Mouse (Mus musculus): Measurements from ENCODE around the gene Zfp13. TPM values are rescaled to one million over a fixed set of nuclear protein-coding genes. Genes with fewer than 3 reads are reported as not detected.

The Zfp13 gene
- total RNA-seq, 1 experiment = 19.9 TPM

DNA sequence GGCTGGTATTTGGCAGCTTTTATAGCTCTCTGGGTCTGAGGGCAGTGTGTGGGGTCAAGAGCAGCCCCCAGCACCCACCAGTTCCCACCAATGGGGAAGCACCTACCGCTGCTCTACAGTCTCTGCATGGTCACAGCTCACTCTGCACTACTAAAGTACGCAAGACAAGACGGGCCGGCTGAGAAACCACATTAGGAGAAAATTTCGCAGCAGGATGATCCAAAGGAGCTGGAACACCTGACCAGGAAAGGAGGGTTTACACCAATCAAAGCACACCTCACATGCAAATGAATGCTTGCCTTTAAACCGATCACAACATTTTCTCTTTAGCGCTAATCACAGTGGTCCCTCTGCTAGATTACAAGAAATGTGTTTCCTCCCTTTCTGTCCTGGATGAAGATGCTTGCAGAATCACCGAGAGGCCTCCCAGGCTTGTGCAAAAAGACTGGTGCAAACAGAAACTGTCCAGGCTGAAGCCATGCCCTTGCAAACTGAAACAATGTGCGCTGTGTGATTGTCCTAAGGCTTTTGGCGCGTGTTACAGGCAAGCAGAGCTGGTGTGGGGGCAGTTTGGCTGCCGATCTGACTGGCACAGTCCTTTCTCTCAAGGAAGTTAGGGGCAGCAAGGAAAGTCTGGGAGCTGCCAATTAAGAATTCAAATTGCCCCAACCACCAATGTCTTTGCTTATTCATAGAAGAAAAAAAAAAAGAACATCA is 57.1 kb downstream of the Zfp13 start:
- Histone ChIP-seq H3K9me3 (ENCODE audit: control insufficient read depth, insufficient read depth, low read depth, low read length) (no peaks in the 10 kb centered on the region), H3K36me3 (ENCODE audit: control insufficient read depth, insufficient read depth, low read length, poor library complexity, severe bottlenecking) (no peaks in the 10 kb centered on the region), H3K9ac (ENCODE audit: insufficient read depth, low read depth, low read length, poor library complexity, severe bottlenecking) (peak overlapping the region; percentile 15; the same call in 1 of the 2 replicates), H3K4me3 (ENCODE audit: insufficient read depth in 1 of 2, low read depth in 1 of 2, low read length in 2 of 2, poor library complexity in 1 of 2, severe bottlenecking in 1 of 2) (peak overlapping the region; percentile 12 to 66), H3K27ac (ENCODE audit: insufficient read depth, low read depth, low read length, poor library complexity, severe bottlenecking) (peak overlapping the region; percentile 32; the same call in 1 of the 2 replicates), H3K4me1 (ENCODE audit: control insufficient read depth in 2 of 2, insufficient read depth in 2 of 2, low read length in 2 of 2, poor library complexity in 1 of 2) (peaks cover 4 to 17% of the 10 kb centered on the region in 2 experiments)
- TF ChIP-seq ZNF384 (IDR thresholded peaks at IDR 0.05; ENCODE audit: low read depth, low read length) (no peak), CHD2 (IDR thresholded peaks at IDR 0.05; ENCODE audit: low read depth, low read length) (no peak), ZC3H11A (IDR thresholded peaks at IDR 0.05; ENCODE audit: borderline replicate concordance, low read depth, low read length) (no peak), MAFK (IDR thresholded peaks at IDR 0.05; ENCODE audit: insufficient read depth, low read depth, low read length) (no peak), HCFC1 (IDR thresholded peaks at IDR 0.05; ENCODE audit: borderline replicate concordance, insufficient read depth, low read length) (no peak)
- in situ Hi-C loops (cut with MboI; ENCODE audit: low sequenced_read_pairs in 2 of 2, unreplicated experiment in 2 of 2) = no loop called here
- DNase-seq (ENCODE audit: low read depth, low spot score) = no peak

DNA sequence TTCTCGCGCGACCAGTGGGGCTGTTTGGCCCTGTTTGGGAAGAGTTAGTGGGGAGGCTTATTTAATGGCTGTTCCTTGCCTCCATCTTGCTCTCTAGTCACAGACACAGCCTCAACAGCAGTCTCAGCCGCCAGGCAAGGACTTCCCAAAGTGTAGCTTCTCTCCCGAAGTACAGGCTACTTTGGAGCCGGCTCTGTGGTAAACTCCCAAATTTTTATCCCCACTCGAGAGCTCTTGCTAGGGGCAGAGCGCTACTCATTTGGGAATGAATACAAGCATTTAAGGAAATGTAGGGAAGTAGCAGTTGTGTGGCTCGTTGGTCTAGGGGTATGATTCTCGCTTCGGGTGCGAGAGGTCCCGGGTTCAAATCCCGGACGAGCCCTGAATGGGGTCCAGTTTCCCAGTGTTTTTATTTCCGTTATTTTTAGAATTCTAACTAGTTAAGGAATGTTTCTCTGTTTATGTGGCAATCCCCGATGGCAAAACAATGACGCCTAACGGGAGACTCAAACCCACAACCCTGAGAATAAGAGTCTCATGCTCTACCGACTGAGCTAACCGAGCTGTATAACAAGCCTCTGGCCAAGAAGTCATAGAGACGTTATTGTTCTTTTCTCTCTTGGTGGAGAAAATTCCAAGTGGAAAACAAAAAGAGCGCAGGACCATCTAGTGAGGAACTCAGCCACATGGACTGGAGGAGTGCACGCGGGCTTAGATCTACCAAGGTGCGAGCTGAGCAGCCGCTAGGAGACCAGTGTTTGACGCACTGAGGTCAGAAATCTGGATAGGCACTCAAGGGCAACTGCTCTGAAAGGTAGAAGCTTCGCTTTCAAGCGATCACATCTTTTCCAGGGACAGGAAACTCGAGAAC is 58.4 kb downstream of the Zfp13 start:
- Histone ChIP-seq H3K27ac (ENCODE audit: insufficient read depth, low read depth, low read length, poor library complexity, severe bottlenecking) (no peak overlapping the region), H3K4me3 (ENCODE audit: insufficient read depth in 1 of 2, low read depth in 1 of 2, low read length in 2 of 2, poor library complexity in 1 of 2, severe bottlenecking in 1 of 2) (peak overlapping the region; percentile 47 to 52), H3K9me3 (ENCODE audit: control insufficient read depth, insufficient read depth, low read depth, low read length) (no peaks in the 10 kb centered on the region), H3K9ac (ENCODE audit: insufficient read depth, low read depth, low read length, poor library complexity, severe bottlenecking) (peak overlapping the region; percentile 26; the same call in 1 of the 2 replicates), H3K36me3 (ENCODE audit: control insufficient read depth, insufficient read depth, low read length, poor library complexity, severe bottlenecking) (no peaks in the 10 kb centered on the region), H3K4me1 (ENCODE audit: control insufficient read depth in 2 of 2, insufficient read depth in 2 of 2, low read length in 2 of 2, poor library complexity in 1 of 2) (peaks cover 4 to 17% of the 10 kb centered on the region in 2 experiments)
- DNase-seq (ENCODE audit: low read depth, low spot score) = no peak
- peak; percentile 91 for TF ChIP-seq MAFK (IDR thresholded peaks at IDR 0.05; ENCODE audit: insufficient read depth, low read depth, low read length)
- TF ChIP-seq ZNF384 (IDR thresholded peaks at IDR 0.05; ENCODE audit: low read depth, low read length) = no peak
- in situ Hi-C loops (cut with MboI; ENCODE audit: low sequenced_read_pairs in 2 of 2, unreplicated experiment in 2 of 2) = no loop called here

DNA sequence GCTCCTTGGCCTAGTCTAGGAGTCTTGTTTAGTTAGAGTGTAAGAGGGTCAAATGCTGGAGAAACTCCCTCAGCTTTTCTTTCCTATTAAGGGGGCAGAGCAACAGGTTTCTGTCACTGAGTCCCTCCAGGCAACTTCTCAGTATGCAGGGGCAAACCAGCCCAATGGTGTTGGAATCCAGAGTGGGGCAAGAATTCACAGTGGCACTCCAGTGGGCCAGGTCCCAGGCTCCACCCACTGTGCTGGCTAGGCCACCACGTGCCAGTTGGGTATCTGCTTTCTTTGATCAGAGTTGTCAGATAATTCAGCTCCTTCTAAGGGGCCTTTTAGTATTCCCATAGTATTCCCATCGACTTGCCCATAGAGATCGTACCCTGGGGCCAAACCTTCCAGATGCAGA is 59.2 kb downstream of the Zfp13 start:
- in situ Hi-C loops (cut with MboI; ENCODE audit: low sequenced_read_pairs in 2 of 2, unreplicated experiment in 2 of 2) = no loop called here
- Histone ChIP-seq H3K27ac (ENCODE audit: insufficient read depth, low read depth, low read length, poor library complexity, severe bottlenecking) (no peak overlapping the region), H3K9me3 (ENCODE audit: control insufficient read depth, insufficient read depth, low read depth, low read length) (no peaks in the 10 kb centered on the region)

DNA sequence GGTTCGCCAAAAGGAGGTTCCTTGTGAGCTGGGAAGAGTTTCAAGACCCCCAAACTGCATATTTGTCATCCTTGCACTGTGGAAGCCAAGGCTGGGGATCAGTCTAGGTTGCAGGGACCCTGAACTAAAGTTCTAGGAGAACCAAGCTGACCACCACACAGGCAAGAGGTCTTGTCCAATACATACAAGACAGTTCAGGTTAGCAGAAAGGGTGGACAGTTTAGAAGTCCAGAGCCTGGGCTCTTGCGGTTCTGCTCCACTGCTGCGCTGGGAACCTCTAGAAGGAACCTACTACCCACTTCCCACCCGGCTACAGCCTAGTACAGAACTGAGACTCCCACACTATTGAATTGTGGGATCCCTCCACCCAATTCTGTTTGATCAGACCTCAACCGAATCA is 59.7 kb downstream of the Zfp13 start:
- no peak for TF ChIP-seq MAFK (IDR thresholded peaks at IDR 0.05; ENCODE audit: insufficient read depth, low read depth, low read length)
- TF ChIP-seq ZNF384 (IDR thresholded peaks at IDR 0.05; ENCODE audit: low read depth, low read length) = no peak
- no peak for TF ChIP-seq HCFC1 (IDR thresholded peaks at IDR 0.05; ENCODE audit: borderline replicate concordance, insufficient read depth, low read length)
- no peak for TF ChIP-seq CHD2 (IDR thresholded peaks at IDR 0.05; ENCODE audit: low read depth, low read length)
- TF ChIP-seq ZC3H11A (IDR thresholded peaks at IDR 0.05; ENCODE audit: borderline replicate concordance, low read depth, low read length) = no peak
- Histone ChIP-seq H3K4me3 (ENCODE audit: insufficient read depth in 1 of 2, low read depth in 1 of 2, low read length in 2 of 2, poor library complexity in 1 of 2, severe bottlenecking in 1 of 2) (no peak overlapping the region), H3K9ac (ENCODE audit: insufficient read depth, low read depth, low read length, poor library complexity, severe bottlenecking) (no peak overlapping the region), H3K9me3 (ENCODE audit: control insufficient read depth, insufficient read depth, low read depth, low read length) (no peaks in the 10 kb centered on the region), H3K27ac (ENCODE audit: insufficient read depth, low read depth, low read length, poor library complexity, severe bottlenecking) (no peak overlapping the region), H3K36me3 (ENCODE audit: control insufficient read depth, insufficient read depth, low read length, poor library complexity, severe bottlenecking) (no peaks in the 10 kb centered on the region), H3K4me1 (ENCODE audit: control insufficient read depth in 2 of 2, insufficient read depth in 2 of 2, low read length in 2 of 2, poor library complexity in 1 of 2) (peaks cover 4 to 13% of the 10 kb centered on the region in 2 experiments)
- in situ Hi-C loops (cut with MboI; ENCODE audit: low sequenced_read_pairs in 2 of 2, unreplicated experiment in 2 of 2) = no loop called here
- DNase-seq (ENCODE audit: low read depth, low spot score) = no peak

More for the DNA sequence above, 59.2 kb downstream of the Zfp13 start:
- H3K4me1 ChIP-seq (ENCODE audit: control insufficient read depth in 2 of 2, insufficient read depth in 2 of 2, low read length in 2 of 2, poor library complexity in 1 of 2) = peaks cover 4 to 15% of the 10 kb centered on the region in 2 experiments
- no peak for TF ChIP-seq HCFC1 (IDR thresholded peaks at IDR 0.05; ENCODE audit: borderline replicate concordance, insufficient read depth, low read length)
- no peak for TF ChIP-seq ZNF384 (IDR thresholded peaks at IDR 0.05; ENCODE audit: low read depth, low read length)
- TF ChIP-seq CHD2 (IDR thresholded peaks at IDR 0.05; ENCODE audit: low read depth, low read length) = no peak
- no peak for TF ChIP-seq ZC3H11A (IDR thresholded peaks at IDR 0.05; ENCODE audit: borderline replicate concordance, low read depth, low read length)
- no peak for TF ChIP-seq MAFK (IDR thresholded peaks at IDR 0.05; ENCODE audit: insufficient read depth, low read depth, low read length)
- DNase-seq (ENCODE audit: low read depth, low spot score) = no peak
- H3K9ac ChIP-seq (ENCODE audit: insufficient read depth, low read depth, low read length, poor library complexity, severe bottlenecking) = peak overlapping the region; percentile 4; the same call in 1 of the 2 replicates
- H3K36me3 ChIP-seq (ENCODE audit: control insufficient read depth, insufficient read depth, low read length, poor library complexity, severe bottlenecking) = no peaks in the 10 kb centered on the region
- H3K4me3 ChIP-seq (ENCODE audit: insufficient read depth in 1 of 2, low read depth in 1 of 2, low read length in 2 of 2, poor library complexity in 1 of 2, severe bottlenecking in 1 of 2) = peak overlapping the region; percentile 47 to 52; a peak in 3 of 4 replicates
